Mouse (Mus musculus) liver, embryonic 14.5 days (tissue): ENCODE results near the gene 5730522E02Rik. TPM values are rescaled to one million over a fixed set of nuclear protein-coding genes. Genes with fewer than 3 reads are reported as not detected.
"Not testable (repeated sequence)": the region's sequence is repeated elsewhere in the genome, so short reads cannot be mapped to it uniquely, and the experiment has no call there.

Experiments used
- ATAC-seq: fragments of 200-750 bp; cut with Nextera tagmentation; 2 replicates; pipeline ENCODE4 v1.8.0; 2017; ENCODE audit warnings: moderate number of reproducible peaks, mild to moderate bottlenecking, moderate library complexity; ENCODE audit not compliant: insufficient read depth
- DNase-seq, 3 experiments: peaks; one replicate each; pipeline ENCODE4 v3.0.0-alpha.2; 2012 to 2013; ENCODE audit warnings: low read depth in 3 of 3, low spot score in 3 of 3
- H3K27ac ChIP-seq: fragments of 300-500 bp; sonication (generic); 2 replicates; pipeline ENCODE4 v1.5.1; 2014; ENCODE audit warnings: moderate library complexity, mild to moderate bottlenecking, control low read depth, inconsistent platforms
- H3K27me3 ChIP-seq: fragments of 300-500 bp; sonication (generic); 2 replicates; pipeline ENCODE4 v1.6.1; 2014; ENCODE audit warnings: mild to moderate bottlenecking, low read length, moderate library complexity; ENCODE audit not compliant: control insufficient read depth, insufficient read depth
- H3K36me3 ChIP-seq: fragments of 300-500 bp; sonication (generic); replicated peaks from 2 replicates; pipeline ENCODE4 v1.6.1; 2014; ENCODE audit warnings: low read depth; ENCODE audit not compliant: control insufficient read depth, insufficient read depth
- H3K4me1 ChIP-seq, 2 experiments: fragments of 200-500 bp in 1 of 2; fragments of 300-500 bp in 1 of 2; sonication (generic) in 1 of 2; replicated peaks; 2 replicates each; pipeline ENCODE4 v1.6.1; 2012 to 2014; ENCODE audit warnings: antibody characterized with exemption in 1 of 2, inconsistent platforms in 1 of 2, low read length in 1 of 2; ENCODE audit not compliant: control insufficient read depth in 2 of 2, insufficient read depth in 2 of 2
- H3K4me2 ChIP-seq: fragments of 300-500 bp; sonication (generic); 2 replicates; pipeline ENCODE4 v1.6.1; 2014; ENCODE audit warnings: low read depth, mild to moderate bottlenecking, control low read depth, moderate library complexity
- H3K4me3 ChIP-seq, 2 experiments: fragments of 200-500 bp in 1 of 2; fragments of 300-500 bp in 1 of 2; sonication (generic) in 1 of 2; 2 replicates each; pipeline ENCODE4 v1.5.1; 2012 to 2014; ENCODE audit warnings: low read depth in 2 of 2, low read length in 2 of 2, mild to moderate bottlenecking in 2 of 2, control low read depth in 1 of 2, inconsistent platforms in 1 of 2, moderate library complexity in 1 of 2; ENCODE audit not compliant: insufficient read depth in 1 of 2
- H3K9ac ChIP-seq: fragments of 300-500 bp; sonication (generic); replicated peaks from 2 replicates; pipeline ENCODE4 v1.6.1; 2014; ENCODE audit warnings: mild to moderate bottlenecking, control low read depth, moderate library complexity
- H3K9me3 ChIP-seq: fragments of 300-500 bp; sonication (generic); 2 replicates; pipeline ENCODE4 v1.6.1; 2016; ENCODE audit warnings: low read length, mixed read lengths; ENCODE audit not compliant: control insufficient read depth
- CTCF ChIP-seq: IDR thresholded peaks from 2 replicates; pipeline ENCODE4 v1.5.1; 2016; ENCODE audit warnings: antibody characterized with exemption, low read depth, control low read depth
- EP300 ChIP-seq: IDR thresholded peaks from 2 replicates; pipeline ENCODE4 v1.6.1; 2016; ENCODE audit warnings: antibody characterized with exemption, low read depth
- WGBS: fragments of 180-500 bp; shearing (Covaris S2); extraction: QIAGEN DNeasy Blood & Tissue Kit; methylation state at CpG from one replicate; pipeline ENCODE4 v1.1.7; 2014; ENCODE audit not compliant: insufficient replicate concordance; 5-methylcytosine and 5-hydroxymethylcytosine counted together
- polyA plus RNA-seq, 2 experiments: library from polyadenylated mRNA; depleted of rRNA in 1 of 2; stranded (reverse) in 1 of 2; unstranded in 1 of 2; fragments of >200 nt; fragmentation: Nextera tagmentation in 1 of 2; extraction: Ambion mirVana in 1 of 2; gene quantifications; 2 replicates each; pipeline versions ENCODE4 v1.2.1 to v1.2.3; 2012 to 2014

The 5730522E02Rik gene
- 0.06 and 0.10 TPM in 2 replicates for polyA plus RNA-seq (2012; rRNA removed)
- 0.25 TPM in 1 of 2 replicates, not detected in the other for polyA plus RNA-seq (2014; fragmentation: Nextera tagmentation; extraction: Ambion mirVana)

- Histone ChIP-seq H3K27me3 (no peaks in the 10 kb centered on the region; the same call in 1 of the 2 replicates), H3K4me3 (peak within 1 kb of the TSS; percentile 57 to 64), H3K9me3 (no peaks in the 10 kb centered on the region), H3K4me1 (peaks cover 0 to 2% of the 10 kb centered on the region in 2 experiments; a peak in 2 of 4 replicates), H3K4me2 (peak within 1 kb of the TSS; percentile 64), H3K9ac (peak within 1 kb of the TSS; percentile 57), H3K27ac (peak within 1 kb of the TSS; percentile 35), H3K36me3 (no peaks in the 10 kb centered on the region)
- 2% methylated on average over 31 of the region's 31 CpGs for WGBS
- ATAC-seq, result peak; percentile 19; the same call in 1 of the 2 replicates
- TF ChIP-seq CTCF (no peak), EP300 (no peak)
- DNase-seq, result no peak
Observed at GRCm38 (mm10) chr11:26210582-26211180, at the start of gene 5730522E02Rik. Gene 5730522E02Rik (minus strand): TSS chr11:26210763.

DNA sequence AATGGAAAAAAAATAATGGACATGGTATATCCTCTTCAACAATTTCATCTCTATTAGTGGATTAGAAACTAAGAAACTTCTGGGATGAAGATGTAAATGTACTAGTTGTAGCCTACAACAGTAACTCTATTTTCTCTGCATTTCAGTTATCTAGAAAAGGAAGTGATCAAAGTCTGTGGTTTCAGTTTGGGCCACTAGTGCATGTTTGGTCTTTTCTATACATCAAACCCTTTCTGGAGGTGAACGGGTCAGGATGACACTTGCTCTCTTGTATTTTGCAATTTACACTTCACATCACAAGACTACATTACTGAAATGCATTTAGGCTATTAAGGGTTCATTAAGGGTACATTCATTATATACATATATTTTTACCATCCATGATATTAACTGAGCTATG lies 26.0 kb upstream of the 5730522E02Rik start:
- H3K4me2 ChIP-seq, result no peak overlapping the region
- no peak overlapping the region for H3K9ac ChIP-seq
- H3K36me3 ChIP-seq, result no peaks in the 10 kb centered on the region
- WGBS, result 24% methylated on average over 1 of the region's 1 CpGs
- ATAC-seq (no peak), DNase-seq (no peak)
- TF ChIP-seq EP300 (no peak), CTCF (no peak)
- no peak overlapping the region for H3K27ac ChIP-seq
- H3K27me3 ChIP-seq, result no peaks in the 10 kb centered on the region
- no peaks in the 10 kb centered on the region for H3K9me3 ChIP-seq
- H3K4me1 ChIP-seq, result no peaks in the 10 kb centered on the region
- H3K4me3 ChIP-seq, result no peak overlapping the region

DNA sequence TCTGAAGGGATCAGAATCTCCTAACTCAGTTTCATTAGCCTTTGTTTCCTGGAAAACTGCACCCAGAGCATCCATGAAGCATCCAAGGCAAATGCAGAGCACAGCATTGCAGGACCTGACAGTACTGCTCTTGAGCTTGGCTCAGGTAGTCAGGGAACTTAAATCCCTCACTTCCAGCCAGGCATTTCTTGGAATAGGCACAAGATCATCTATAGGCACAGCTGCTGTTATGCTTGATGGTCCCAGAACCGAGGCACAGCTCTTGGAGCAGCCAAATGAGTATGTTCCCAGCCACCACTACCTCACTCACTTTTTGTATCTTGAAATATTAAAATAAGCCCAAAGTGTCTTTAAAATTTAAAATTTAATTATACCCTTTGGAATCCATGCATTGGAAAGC lies 19.3 kb upstream of the 5730522E02Rik start:
- no peak for TF ChIP-seq CTCF
- no peak for TF ChIP-seq EP300
- 32% methylated on average over 1 of the region's 1 CpGs for WGBS
- Histone ChIP-seq H3K4me3 (no peak overlapping the region), H3K9me3 (no peaks in the 10 kb centered on the region), H3K4me1 (no peaks in the 10 kb centered on the region), H3K36me3 (no peaks in the 10 kb centered on the region), H3K9ac (no peak overlapping the region), H3K27ac (no peak overlapping the region), H3K27me3 (no peaks in the 10 kb centered on the region), H3K4me2 (no peak overlapping the region)
- no peak for DNase-seq
- ATAC-seq, result no peak

DNA sequence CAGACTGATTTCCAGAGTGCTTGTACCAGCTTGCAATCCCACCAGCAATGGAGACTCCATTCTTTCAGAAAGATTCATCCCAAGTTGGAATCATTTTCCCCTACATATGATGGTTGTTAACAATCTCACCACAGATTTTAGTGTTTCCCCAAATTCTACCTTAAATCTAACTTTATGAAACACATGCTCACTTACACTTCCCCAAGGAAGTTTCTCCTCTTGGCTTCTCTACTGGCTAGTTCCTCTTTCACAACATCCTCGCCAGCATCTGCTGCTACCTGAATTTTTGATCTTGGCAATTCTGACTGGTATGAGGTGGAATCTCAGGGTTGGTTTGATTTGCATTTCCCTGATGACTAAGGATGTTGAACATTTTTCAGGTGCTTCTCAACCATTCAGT lies 3.1 kb upstream of the 5730522E02Rik start:
- ATAC-seq, DNase-seq, H3K4me1 ChIP-seq, H3K9me3 ChIP-seq, H3K4me2 ChIP-seq, H3K27me3 ChIP-seq, H3K9ac ChIP-seq, H3K27ac ChIP-seq, H3K4me3 ChIP-seq, H3K36me3 ChIP-seq: not testable (repeated sequence)
- 32% methylated on average over 1 of the region's 1 CpGs for WGBS

DNA sequence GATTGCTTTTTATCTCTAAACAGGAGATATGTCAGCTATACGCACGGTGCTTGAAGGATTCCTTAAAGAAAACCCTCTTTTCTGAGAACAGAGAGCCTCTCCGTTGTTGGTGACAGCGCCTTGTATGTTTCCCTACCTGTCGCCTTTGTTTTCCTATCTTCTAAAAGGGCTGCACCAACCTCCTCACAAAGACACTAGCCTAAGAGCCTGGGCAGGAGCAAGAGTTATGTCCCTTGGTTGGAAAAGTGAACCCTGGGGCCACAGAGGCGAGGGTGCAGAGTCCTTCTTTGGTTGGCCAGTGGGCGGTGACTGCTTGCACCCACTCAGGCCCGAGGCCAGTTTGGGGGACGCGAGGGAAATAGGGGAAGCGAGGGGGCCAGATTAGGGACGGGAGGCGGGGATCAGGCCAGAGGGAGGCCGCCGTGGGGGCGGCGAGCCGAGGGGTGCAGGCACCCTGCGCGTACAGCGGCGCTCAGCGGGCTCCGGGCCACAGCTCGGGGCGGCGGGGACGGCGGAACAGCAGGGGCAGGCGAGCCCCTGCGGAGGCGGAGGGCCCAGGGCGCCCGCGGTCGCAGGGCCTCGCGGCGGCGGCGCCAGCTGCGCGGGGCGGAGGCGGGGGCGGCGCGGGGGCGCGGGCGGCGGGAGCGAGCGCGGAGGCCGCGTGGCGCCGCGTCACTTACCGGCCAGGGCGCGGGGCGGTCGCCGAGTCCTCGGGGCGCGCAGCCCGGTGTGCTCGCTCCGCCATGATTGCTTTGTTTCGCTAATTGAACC lies 567 bp downstream of the 5730522E02Rik start:
- H3K9me3 ChIP-seq, result no peaks in the 10 kb centered on the region
- H3K27ac ChIP-seq, result peak overlapping the region; percentile 35
- H3K9ac ChIP-seq, result peak overlapping the region; percentile 57
- WGBS, result 2% methylated on average over 56 of the region's 73 CpGs
- ATAC-seq (peak; percentile 84), DNase-seq (peak in 2 of 3 experiments; percentile 14 to 16)
- peak overlapping the region; percentile 64 for H3K4me2 ChIP-seq
- H3K36me3 ChIP-seq, result no peaks in the 10 kb centered on the region
- H3K4me3 ChIP-seq, result peak overlapping the region; percentile 57 to 64
- TF ChIP-seq EP300 (no peak), CTCF (0 out of 2 replicates have a peak, but pooled peaks have one; percentile 5)
- H3K27me3 ChIP-seq, result no peaks in the 10 kb centered on the region; the same call in 1 of the 2 replicates
- peaks cover 0 to 2% of the 10 kb centered on the region in 2 experiments; a peak in 2 of 4 replicates for H3K4me1 ChIP-seq
